Mouse (Mus musculus): ENCODE measurements at regions not wholly inside any gene's neighbourhood (a gene's known extent, or its start where the extent isn't known, plus 50 kb on each side); places are given as distances from the start of the nearest gene placed in this dataset.
A peak's percentile ranks its signal among the peaks of the same experiment; 100 is the strongest.

DNA sequence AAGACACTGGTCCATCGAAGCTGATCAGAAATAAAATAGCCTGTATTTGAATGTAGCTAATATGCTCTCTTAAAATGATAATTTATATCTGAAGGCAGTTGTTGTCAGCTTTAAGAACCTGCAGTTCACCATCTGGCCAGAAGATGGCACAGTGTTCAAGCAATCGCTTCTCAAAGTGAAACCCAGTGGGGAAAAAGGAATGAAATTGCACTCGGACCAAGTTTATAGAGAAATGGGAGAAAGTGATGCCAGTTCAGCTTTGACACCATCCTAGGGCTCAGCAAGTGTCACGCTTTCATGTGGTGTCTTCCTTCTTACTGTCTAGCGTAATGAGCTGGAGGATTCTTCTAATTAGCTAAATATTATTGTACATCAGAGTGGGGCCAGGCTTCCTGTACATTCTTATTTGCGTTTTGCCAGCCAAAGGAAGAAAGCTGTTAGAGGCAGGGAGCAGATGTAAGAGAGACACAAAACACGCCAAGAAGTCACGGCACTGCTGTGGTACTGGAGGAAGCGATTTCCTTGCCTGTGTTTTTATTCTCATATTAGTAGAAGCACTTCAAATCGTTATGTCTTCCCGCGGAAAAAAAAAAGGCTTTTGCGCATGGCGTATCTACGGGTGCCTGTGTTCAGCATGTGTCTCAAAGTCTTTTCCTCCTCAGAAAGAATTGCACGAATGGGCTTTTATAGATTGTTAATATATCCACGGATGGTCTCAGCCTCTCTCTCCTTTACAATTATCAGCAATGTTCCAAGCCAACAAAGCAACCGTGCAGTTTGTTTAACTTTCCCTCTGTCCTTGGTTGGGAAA is 237.1 kb downstream of the Gm765 start:
- H3K9ac ChIP-seq: no peak overlapping the region; the same call in 1 of the 2 replicates
- H3K4me3 ChIP-seq: peak overlapping the region; percentile 44
- ATAC-seq (ENCODE audit: insufficient number of reproducible peaks, low FRiP score): no peak
- peak overlapping the region; percentile 72 for H3K4me2 ChIP-seq
- 48% methylated on average over 18 of the region's 18 CpGs for WGBS
- no peaks in the 10 kb centered on the region for H3K27me3 ChIP-seq (replicated peaks)
- H3K4me1 ChIP-seq (replicated peaks): 0 out of 2 replicates have a peak, but pooled peaks cover 9% of the 10 kb centered on the region
- H3K9me3 ChIP-seq (replicated peaks): no peaks in the 10 kb centered on the region
- H3K27ac ChIP-seq (ENCODE audit: poor library complexity, severe bottlenecking): no peak overlapping the region
- no peaks in the 10 kb centered on the region for H3K36me3 ChIP-seq

- H3K27ac ChIP-seq (ENCODE audit: poor library complexity, severe bottlenecking): no peak overlapping the region
- no peaks in the 10 kb centered on the region for H3K27me3 ChIP-seq (replicated peaks)
- no peak overlapping the region for H3K4me2 ChIP-seq
- ATAC-seq (ENCODE audit: insufficient number of reproducible peaks, low FRiP score): no peak
- H3K4me3 ChIP-seq: no peak overlapping the region
- no peaks in the 10 kb centered on the region for H3K36me3 ChIP-seq
- H3K9me3 ChIP-seq (replicated peaks): no peaks in the 10 kb centered on the region
- no peak overlapping the region for H3K9ac ChIP-seq
- 0 out of 2 replicates have a peak, but pooled peaks cover 9% of the 10 kb centered on the region for H3K4me1 ChIP-seq (replicated peaks)
- 47% methylated on average over 3 of the region's 3 CpGs for WGBS
Observed at GRCm38 (mm10) chr6:98104432-98104831, 238.1 kb downstream of the Gm765 start.

DNA sequence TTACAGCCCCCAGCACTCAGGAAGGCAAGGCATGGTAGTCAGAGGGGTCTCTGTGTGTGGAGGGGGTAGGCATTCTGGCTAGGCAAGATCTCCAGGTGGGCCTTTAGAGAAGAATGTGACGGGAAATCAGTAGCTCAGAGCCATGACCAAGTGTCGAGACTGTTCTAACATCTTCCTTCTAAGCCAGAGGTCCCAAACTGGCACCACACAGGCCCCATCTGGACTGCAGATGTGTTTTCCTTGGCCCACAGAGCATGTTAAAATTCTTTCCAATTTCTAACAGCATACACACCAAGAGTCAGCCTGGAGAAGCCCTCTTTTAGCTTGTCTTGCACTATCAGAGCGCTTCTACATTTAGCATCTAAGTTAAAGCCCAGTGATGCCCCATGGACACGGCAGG is 241.5 kb downstream of the Gm765 start:
- H3K4me3 ChIP-seq: no peak overlapping the region
- no peak for ATAC-seq (ENCODE audit: insufficient number of reproducible peaks, low FRiP score)
- no peaks in the 10 kb centered on the region for H3K36me3 ChIP-seq
- 0 out of 2 replicates have a peak, but pooled peaks cover 9% of the 10 kb centered on the region for H3K4me1 ChIP-seq (replicated peaks)
- H3K4me2 ChIP-seq: no peak overlapping the region
- H3K27ac ChIP-seq (ENCODE audit: poor library complexity, severe bottlenecking): no peak overlapping the region
- no peaks in the 10 kb centered on the region for H3K27me3 ChIP-seq (replicated peaks)
- 70% methylated on average over 4 of the region's 4 CpGs for WGBS
- no peak overlapping the region for H3K9ac ChIP-seq
- H3K9me3 ChIP-seq (replicated peaks): no peaks in the 10 kb centered on the region

- no peak overlapping the region for H3K4me2 ChIP-seq
- no peak overlapping the region for H3K27ac ChIP-seq (ENCODE audit: poor library complexity, severe bottlenecking)
- H3K4me3 ChIP-seq: no peak overlapping the region
- H3K4me1 ChIP-seq (replicated peaks): peaks cover 11% of the 10 kb centered on the region; the same call in 1 of the 2 replicates
- no peaks in the 10 kb centered on the region for H3K9me3 ChIP-seq (replicated peaks)
- H3K9ac ChIP-seq: no peak overlapping the region
- no peaks in the 10 kb centered on the region for H3K36me3 ChIP-seq
- WGBS: 84% methylated on average over 9 of the region's 9 CpGs
- ATAC-seq (ENCODE audit: insufficient number of reproducible peaks, low FRiP score): no peak
- no peaks in the 10 kb centered on the region for H3K27me3 ChIP-seq (replicated peaks)
Observed at GRCm38 (mm10) chr6:98099126-98099525, 243.4 kb downstream of the Gm765 start.

DNA sequence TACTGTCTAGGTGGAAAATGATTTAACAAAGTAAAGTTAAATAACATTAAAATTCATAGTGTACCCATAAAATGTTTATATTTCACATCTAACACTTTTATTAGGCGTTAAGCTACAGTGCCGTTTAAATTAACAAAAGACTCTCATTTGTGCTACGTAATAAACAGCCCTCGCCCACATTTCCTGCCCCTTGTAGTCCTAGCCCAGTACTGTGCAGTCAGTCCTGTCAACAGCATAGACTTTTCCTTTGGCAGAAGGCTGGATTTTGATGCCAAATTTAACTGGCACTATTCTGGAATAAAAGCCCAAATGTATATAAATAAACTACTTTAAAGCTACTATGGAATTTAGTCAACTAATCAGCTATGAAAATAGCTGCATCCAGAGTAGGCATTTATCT is 247.3 kb downstream of the Gm765 start:
- Histone ChIP-seq H3K27me3 (replicated peaks) (no peaks in the 10 kb centered on the region), H3K4me1 (replicated peaks) (peaks cover 4% of the 10 kb centered on the region; the same call in 1 of the 2 replicates), H3K36me3 (no peaks in the 10 kb centered on the region), H3K4me2 (no peak overlapping the region), H3K9ac (no peak overlapping the region), H3K27ac (ENCODE audit: poor library complexity, severe bottlenecking) (no peak overlapping the region), H3K9me3 (replicated peaks) (no peaks in the 10 kb centered on the region), H3K4me3 (no peak overlapping the region)
- WGBS: 78% methylated on average over 4 of the region's 4 CpGs
- no peak for ATAC-seq (ENCODE audit: insufficient number of reproducible peaks, low FRiP score)

- WGBS: 43% methylated on average over 4 of the region's 4 CpGs
- H3K9me3 ChIP-seq (replicated peaks): no peaks in the 10 kb centered on the region
- ATAC-seq (ENCODE audit: insufficient number of reproducible peaks, low FRiP score): no peak
- H3K9ac ChIP-seq: no peak overlapping the region
- no peak overlapping the region for H3K27ac ChIP-seq (ENCODE audit: poor library complexity, severe bottlenecking)
- H3K36me3 ChIP-seq: no peaks in the 10 kb centered on the region
- no peak overlapping the region for H3K4me2 ChIP-seq
- H3K4me3 ChIP-seq: no peak overlapping the region
- no peaks in the 10 kb centered on the region for H3K4me1 ChIP-seq (replicated peaks)
- H3K27me3 ChIP-seq (replicated peaks): no peaks in the 10 kb centered on the region
Observed at GRCm38 (mm10) chr6:98089185-98089584, 253.4 kb downstream of the Gm765 start.

GRCm38 (mm10) chr6:98080076-98080475 is 262.5 kb downstream of the Gm765 start:
- H3K9me3 ChIP-seq (replicated peaks): no peaks in the 10 kb centered on the region
- no peak overlapping the region for H3K4me3 ChIP-seq
- WGBS: 75% methylated on average over 4 of the region's 4 CpGs
- no peaks in the 10 kb centered on the region for H3K4me1 ChIP-seq (replicated peaks)
- no peak overlapping the region for H3K4me2 ChIP-seq
- H3K27ac ChIP-seq (ENCODE audit: poor library complexity, severe bottlenecking): no peak overlapping the region
- ATAC-seq (ENCODE audit: insufficient number of reproducible peaks, low FRiP score): no peak
- no peaks in the 10 kb centered on the region for H3K27me3 ChIP-seq (replicated peaks)
- H3K36me3 ChIP-seq: no peaks in the 10 kb centered on the region
- no peak overlapping the region for H3K9ac ChIP-seq
